Mouse (Mus musculus) left cerebral cortex, postnatal 10 days (tissue): ENCODE results near the gene Tex33. TPM values are rescaled to one million over a fixed set of nuclear protein-coding genes. Genes with fewer than 3 reads are reported as not detected.
A peak's percentile ranks its signal among the peaks of the same experiment; 100 is the strongest.

ENCODE experiments used
- DNase-seq, 2 experiments: peaks; one replicate each; pipeline ENCODE4 v3.0.0; 2021 to 2022; ENCODE audit warnings: low spot score in 2 of 2, mixed read lengths in 1 of 2; ENCODE audit errors: extremely low spot score in 1 of 2
- intact Hi-C: fragments of 180-260 bp; cut with DNase I; formaldehyde crosslinking; loops from one replicate; pipeline ENCODE4 v1.15.1; 2025
- total RNA-seq, 2 experiments: library from RNA; stranded (reverse); gene quantifications; 2 replicates each; pipeline ENCODE4 v1.2.3; 2021

Gene Tex33
- total RNA-seq, 2 experiments from 2014 or later = 0.39 to 0.51 TPM

- intact Hi-C loops = no loop called here
- peak in 1 of 2 experiments; percentile 59 for DNase-seq
These were observed 11.2 kb downstream of the Tex33 start for GRCm38 (mm10) chr15:78384220-78385116.

GRCm38 (mm10) chr15:78383450-78384219 is 12.1 kb downstream of the Tex33 start:
- peak in 1 of 2 experiments; percentile 66 for DNase-seq
- intact Hi-C loops = no loop called here

- intact Hi-C loops = no loop called here
- DNase-seq = no peak
These were observed 13.6 kb downstream of the Tex33 start for GRCm38 (mm10) chr15:78382115-78382514.

GRCm38 (mm10) chr15:78380741-78381140 is 15.0 kb downstream of the Tex33 start:
- no peak for DNase-seq

GRCm38 (mm10) chr15:78380208-78380607 is 15.5 kb downstream of the Tex33 start:
- no peak for DNase-seq

More at GRCm38 (mm10) chr15:78380741-78381140, 15.0 kb downstream of the Tex33 start:
- intact Hi-C loops = no loop called here

GRCm38 (mm10) chr15:78378556-78378955 is 17.2 kb downstream of the Tex33 start:
- DNase-seq = no peak
- intact Hi-C loops = no loop called here

More at GRCm38 (mm10) chr15:78380208-78380607, 15.5 kb downstream of the Tex33 start:
- intact Hi-C loops = no loop called here

- no peak for DNase-seq
- intact Hi-C loops = no loop called here
These were observed 17.9 kb downstream of the Tex33 start for GRCm38 (mm10) chr15:78377859-78378258.

GRCm38 (mm10) chr15:78374204-78374603 is 21.5 kb downstream of the Tex33 start:
- DNase-seq = peak in 1 of 2 experiments; percentile 61
- intact Hi-C loops = loop anchor here (5.0 kb wide), 1 partner anchor 33 kb away; the partner anchor contains the start of genes Mpst and Tst

- no peak for DNase-seq
- intact Hi-C loops = loop anchor here (5.0 kb wide), 1 partner anchor 35 kb away; the partner anchor contains the start of genes Mpst and Tst
These were observed 22.9 kb downstream of the Tex33 start for GRCm38 (mm10) chr15:78372796-78373195.

- DNase-seq = peak in 1 of 2 experiments; percentile 54
- intact Hi-C loops = loop anchor here (5.0 kb wide), 1 partner anchor 38 kb away; the partner anchor contains the start of genes Mpst and Tst
These were observed 26.1 kb downstream of the Tex33 start for GRCm38 (mm10) chr15:78369641-78370040.

- DNase-seq = peak in 1 of 2 experiments; percentile 43
- intact Hi-C loops = no loop called here
These were observed 26.8 kb downstream of the Tex33 start for GRCm38 (mm10) chr15:78368926-78369346.

- DNase-seq = no peak
These were observed 27.9 kb downstream of the Tex33 start for GRCm38 (mm10) chr15:78367811-78368210.

GRCm38 (mm10) chr15:78366875-78367274 is 28.8 kb downstream of the Tex33 start:
- intact Hi-C loops = no loop called here
- no peak for DNase-seq

More at GRCm38 (mm10) chr15:78367811-78368210, 27.9 kb downstream of the Tex33 start:
- intact Hi-C loops = no loop called here

- intact Hi-C loops = no loop called here
- DNase-seq = no peak
These were observed 29.8 kb downstream of the Tex33 start for GRCm38 (mm10) chr15:78365916-78366315.

GRCm38 (mm10) chr15:78355548-78355947 is 40.2 kb downstream of the Tex33 start:
- intact Hi-C loops = no loop called here
- DNase-seq = no peak

- peak in 1 of 2 experiments; percentile 56 for DNase-seq
- intact Hi-C loops = no loop called here
These were observed 40.8 kb downstream of the Tex33 start for GRCm38 (mm10) chr15:78354958-78355357.

GRCm38 (mm10) chr15:78351586-78352165 is 44.0 kb downstream of the Tex33 start:
- intact Hi-C loops = no loop called here
- DNase-seq = no peak

GRCm38 (mm10) chr15:78344567-78344966 is 51.1 kb downstream of the Tex33 start:
- no peak for DNase-seq
- intact Hi-C loops = loop anchor here (5.0 to 10.0 kb wide), 2 partner anchors 87 to 160 kb away; no protein-coding TSS in a partner anchor

- no peak for DNase-seq
- intact Hi-C loops = loop anchor here (5.0 to 10.0 kb wide), 2 partner anchors 86 to 159 kb away; no protein-coding TSS in a partner anchor
These were observed 52.0 kb downstream of the Tex33 start for GRCm38 (mm10) chr15:78343683-78344082.
